Mouse (Mus musculus): Measurements from ENCODE around the gene Rab11fip3. TPM values are rescaled to one million over a fixed set of nuclear protein-coding genes. Genes with fewer than 3 reads are reported as not detected.
"Not testable (repeated sequence)": the region's sequence is repeated elsewhere in the genome, so short reads cannot be mapped to it uniquely, and the experiment has no call there.

Gene Rab11fip3
- polyA plus RNA-seq, 1 experiment from 2014 or later = 29.5 TPM

DNA sequence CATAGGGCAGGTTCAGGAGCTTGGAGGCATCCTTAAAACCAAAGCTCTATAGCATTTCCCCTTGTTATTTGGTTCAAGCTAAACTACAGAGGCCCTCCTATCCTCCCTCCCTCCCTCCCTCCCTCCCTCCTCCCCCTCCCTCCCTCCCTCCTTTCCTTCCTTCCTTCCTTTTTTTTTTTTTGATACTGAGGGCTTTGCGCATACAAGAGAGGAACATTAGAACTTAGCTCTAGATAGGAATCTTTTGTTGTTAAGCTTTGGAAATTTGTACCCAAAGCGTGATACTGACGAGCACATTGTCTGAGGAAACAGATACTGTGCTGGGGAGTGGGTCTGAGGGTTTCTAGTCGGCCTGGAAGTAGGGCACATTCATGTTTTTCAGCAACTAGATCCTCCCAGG lies 36.3 kb upstream of the Rab11fip3 start:
- 75% methylated on average over 4 of the region's 4 CpGs for WGBS
- Histone ChIP-seq H3K9me3 (no peaks in the 10 kb centered on the region), H3K4me1 (replicated peaks) (no peaks in the 10 kb centered on the region), H3K27ac (no peak overlapping the region), H3K36me3 (no peaks in the 10 kb centered on the region), H3K27me3 (peaks cover 6% of the 10 kb centered on the region), H3K4me3 (no peak overlapping the region), H3K9ac (no peak overlapping the region), H3K4me2 (no peak overlapping the region)
- ATAC-seq (ENCODE audit: low FRiP score) = no peak

DNA sequence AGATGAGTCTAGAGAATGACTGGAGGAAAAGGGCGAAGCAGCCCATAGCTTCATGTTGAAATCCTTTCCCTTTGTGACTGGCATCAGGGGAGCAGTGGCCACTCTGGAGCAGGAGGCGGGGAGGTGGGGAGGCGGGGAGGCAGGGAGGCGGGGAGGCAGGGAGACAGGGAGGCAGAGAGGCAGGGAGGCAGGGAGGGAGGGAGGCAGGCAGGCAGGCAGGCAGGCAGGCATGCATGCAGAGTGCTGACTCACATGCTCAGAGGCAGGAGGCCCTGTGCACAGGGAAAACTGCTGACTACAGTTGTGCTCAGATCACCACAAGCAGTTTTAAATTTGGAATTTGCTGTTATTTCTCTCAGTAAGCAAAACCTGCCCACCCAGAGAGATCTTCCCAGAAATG lies 32.1 kb upstream of the Rab11fip3 start:
- H3K4me2 ChIP-seq = no peak overlapping the region
- no peak for ATAC-seq (ENCODE audit: low FRiP score)
- H3K4me3 ChIP-seq = no peak overlapping the region
- H3K36me3 ChIP-seq = no peaks in the 10 kb centered on the region
- 35% methylated on average over 4 of the region's 4 CpGs for WGBS
- no peaks in the 10 kb centered on the region for H3K9me3 ChIP-seq
- H3K27ac ChIP-seq = no peak overlapping the region
- no peak overlapping the region for H3K9ac ChIP-seq
- H3K27me3 ChIP-seq = no peaks in the 10 kb centered on the region
- H3K4me1 ChIP-seq (replicated peaks) = no peaks in the 10 kb centered on the region

DNA sequence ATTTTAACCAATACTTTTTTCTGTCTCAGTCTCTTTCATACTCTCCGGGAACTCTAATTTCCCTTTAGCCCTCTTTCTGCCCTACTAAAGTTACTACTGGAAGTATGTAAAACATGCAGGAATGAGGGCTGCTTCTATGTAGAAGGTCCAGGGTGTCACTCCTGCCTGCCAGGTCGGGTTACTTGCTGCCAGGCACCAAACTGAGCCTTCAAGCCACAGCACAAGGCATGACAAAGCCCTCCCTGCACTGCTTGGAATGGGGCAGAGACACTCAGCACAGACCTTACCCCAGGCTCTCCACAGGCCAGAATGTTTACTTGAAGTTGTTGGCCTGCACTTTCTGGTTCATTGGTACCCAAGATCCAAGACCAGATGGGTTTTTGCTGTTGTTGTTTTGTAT lies 30.8 kb upstream of the Rab11fip3 start:
- no peaks in the 10 kb centered on the region for H3K27me3 ChIP-seq
- no peaks in the 10 kb centered on the region for H3K9me3 ChIP-seq
- H3K4me3 ChIP-seq = no peak overlapping the region
- 43% methylated on average over 2 of the region's 2 CpGs for WGBS
- ATAC-seq (ENCODE audit: low FRiP score) = no peak
- no peak overlapping the region for H3K9ac ChIP-seq
- no peak overlapping the region for H3K27ac ChIP-seq
- H3K4me2 ChIP-seq = no peak overlapping the region
- no peaks in the 10 kb centered on the region for H3K36me3 ChIP-seq
- H3K4me1 ChIP-seq (replicated peaks) = peaks cover 3% of the 10 kb centered on the region; the same call in 1 of the 2 replicates

DNA sequence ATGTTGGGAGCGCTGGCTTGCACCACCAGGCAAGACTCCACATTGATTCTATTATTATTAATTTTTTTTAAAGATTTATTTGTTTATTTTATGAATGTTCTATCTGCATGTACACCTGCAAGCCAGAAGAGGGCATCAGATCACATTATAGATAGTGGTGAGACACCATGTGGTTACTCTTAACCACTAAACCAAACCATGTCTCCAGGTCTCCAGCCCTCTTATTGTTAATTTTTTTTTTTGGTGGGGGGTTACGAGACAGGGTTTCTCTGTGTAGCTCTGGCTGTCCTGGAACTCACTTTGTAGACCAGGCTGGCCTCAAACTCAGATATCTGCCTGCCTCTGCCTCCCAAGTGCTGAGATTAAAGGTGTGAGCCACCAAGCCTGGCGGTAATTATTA lies 30.0 kb upstream of the Rab11fip3 start:
- not testable (repeated sequence) for H3K4me2 ChIP-seq; H3K36me3 ChIP-seq; H3K27ac ChIP-seq; H3K4me3 ChIP-seq; H3K27me3 ChIP-seq; H3K9me3 ChIP-seq; H3K9ac ChIP-seq; ATAC-seq (ENCODE audit: low FRiP score)
- WGBS = 63% methylated on average over 3 of the region's 3 CpGs
- H3K4me1 ChIP-seq (replicated peaks) = peaks cover 12% of the 10 kb centered on the region

DNA sequence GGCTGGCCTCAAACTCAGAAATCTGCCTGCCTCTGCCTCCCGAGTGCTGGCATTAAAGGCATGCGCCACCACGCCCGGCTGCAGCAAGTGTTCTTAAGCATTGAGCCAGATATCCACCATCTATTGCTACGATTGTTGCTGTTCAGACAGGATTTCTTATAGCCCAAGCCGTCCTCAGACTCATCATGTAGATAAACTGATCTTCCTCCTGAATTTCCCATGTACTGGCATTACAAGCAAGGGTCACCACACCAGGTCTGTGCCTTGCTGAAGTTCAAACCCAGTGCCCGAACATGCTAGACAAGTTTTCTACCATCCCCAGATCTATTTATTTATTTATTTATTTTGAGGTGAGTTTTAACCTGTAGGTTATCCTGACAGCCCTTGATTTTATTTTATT lies 29.1 kb upstream of the Rab11fip3 start:
- Histone ChIP-seq H3K4me2 (no peak overlapping the region), H3K9me3 (no peaks in the 10 kb centered on the region), H3K36me3 (no peaks in the 10 kb centered on the region), H3K4me3 (no peak overlapping the region), H3K4me1 (replicated peaks) (peaks cover 14% of the 10 kb centered on the region), H3K27me3 (no peaks in the 10 kb centered on the region), H3K27ac (no peak overlapping the region), H3K9ac (no peak overlapping the region)
- no peak for ATAC-seq (ENCODE audit: low FRiP score)
- 93% methylated on average over 7 of the region's 7 CpGs for WGBS

DNA sequence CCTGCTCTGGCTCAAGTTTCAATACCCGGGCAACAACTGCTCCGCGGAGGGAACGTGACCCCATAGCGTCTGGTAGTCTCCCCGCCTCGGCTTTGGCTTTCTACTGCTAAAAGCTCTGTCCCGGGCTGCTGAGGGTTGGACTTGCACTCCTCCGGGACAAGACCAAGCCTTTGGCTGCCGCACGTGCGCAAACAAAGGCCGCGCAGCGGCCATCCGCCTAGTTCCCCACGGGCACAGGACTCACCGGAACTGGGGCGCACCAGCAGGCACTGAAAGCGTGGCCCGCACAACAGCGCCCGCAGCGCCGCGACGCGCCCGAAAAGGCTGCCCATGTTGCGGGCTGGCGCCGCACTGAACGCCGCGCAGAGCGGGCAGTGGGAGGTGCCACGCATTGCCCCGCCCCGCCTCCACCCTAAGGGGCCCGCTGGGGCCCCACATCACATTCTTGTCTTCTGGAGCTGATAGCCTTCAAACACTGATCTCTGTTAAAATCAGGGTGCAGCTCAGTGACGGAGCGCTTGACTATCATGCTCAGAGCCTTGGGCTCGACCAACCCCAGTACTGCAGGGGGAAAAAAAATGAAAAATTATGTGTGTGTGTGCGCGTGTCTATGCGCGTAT lies 25.9 kb upstream of the Rab11fip3 start, which contains the start of gene Nme4:
TSS of gene Nme4 (minus strand) at position 482 of the 620 bp plus-strand sequence.
- no peaks in the 10 kb centered on the region for H3K9me3 ChIP-seq
- peak within 1 kb of the TSS; percentile 80 for H3K4me2 ChIP-seq
- H3K4me1 ChIP-seq (replicated peaks) = peaks cover 14% of the 10 kb centered on the region
- 3% methylated on average over 47 of the region's 47 CpGs for WGBS
- H3K4me3 ChIP-seq = peak within 1 kb of the TSS; percentile 57
- no peaks in the 10 kb centered on the region for H3K27me3 ChIP-seq
- peaks cover 10% of the 10 kb centered on the region for H3K36me3 ChIP-seq
- H3K27ac ChIP-seq = peak within 1 kb of the TSS; percentile 74
- peak within 1 kb of the TSS; percentile 82 for H3K9ac ChIP-seq
- ATAC-seq (ENCODE audit: low FRiP score) = peak; percentile 79

DNA sequence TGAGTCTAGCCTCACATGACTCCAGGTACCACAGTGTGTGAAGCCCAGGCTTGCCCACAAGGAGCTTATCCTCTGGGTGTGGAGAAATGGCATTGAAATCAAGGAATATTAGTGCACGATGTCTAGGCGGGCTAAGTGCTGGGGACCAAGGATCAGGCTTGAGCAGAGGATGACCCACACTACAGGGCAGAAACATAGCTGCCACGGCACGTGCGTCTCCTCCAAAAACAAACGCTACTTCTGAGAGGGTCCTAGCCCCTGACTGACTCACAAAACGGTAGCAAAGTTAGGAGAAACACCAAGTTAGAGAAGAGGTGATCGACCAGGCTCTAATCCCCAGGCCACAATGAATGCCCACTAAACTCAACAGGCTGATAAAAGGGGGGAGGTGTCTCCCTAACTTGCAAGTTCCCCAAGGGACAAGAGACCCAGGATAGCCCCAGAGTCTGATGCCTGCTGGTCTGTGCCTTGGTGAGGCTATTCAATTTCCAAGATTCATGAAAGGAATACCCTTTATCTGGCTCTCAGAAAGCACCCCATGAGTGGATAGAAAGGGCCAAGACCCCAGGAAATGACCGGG lies 25.3 kb upstream of the Rab11fip3 start:
- WGBS = 34% methylated on average over 9 of the region's 9 CpGs
- Histone ChIP-seq H3K9me3 (no peaks in the 10 kb centered on the region), H3K36me3 (peaks cover 10% of the 10 kb centered on the region), H3K4me2 (peak overlapping the region; percentile 80), H3K27me3 (no peaks in the 10 kb centered on the region), H3K9ac (peak overlapping the region; percentile 82), H3K27ac (peak overlapping the region; percentile 74), H3K4me1 (replicated peaks) (peaks cover 17% of the 10 kb centered on the region), H3K4me3 (peak overlapping the region; percentile 57)
- ATAC-seq (ENCODE audit: low FRiP score) = no peak

DNA sequence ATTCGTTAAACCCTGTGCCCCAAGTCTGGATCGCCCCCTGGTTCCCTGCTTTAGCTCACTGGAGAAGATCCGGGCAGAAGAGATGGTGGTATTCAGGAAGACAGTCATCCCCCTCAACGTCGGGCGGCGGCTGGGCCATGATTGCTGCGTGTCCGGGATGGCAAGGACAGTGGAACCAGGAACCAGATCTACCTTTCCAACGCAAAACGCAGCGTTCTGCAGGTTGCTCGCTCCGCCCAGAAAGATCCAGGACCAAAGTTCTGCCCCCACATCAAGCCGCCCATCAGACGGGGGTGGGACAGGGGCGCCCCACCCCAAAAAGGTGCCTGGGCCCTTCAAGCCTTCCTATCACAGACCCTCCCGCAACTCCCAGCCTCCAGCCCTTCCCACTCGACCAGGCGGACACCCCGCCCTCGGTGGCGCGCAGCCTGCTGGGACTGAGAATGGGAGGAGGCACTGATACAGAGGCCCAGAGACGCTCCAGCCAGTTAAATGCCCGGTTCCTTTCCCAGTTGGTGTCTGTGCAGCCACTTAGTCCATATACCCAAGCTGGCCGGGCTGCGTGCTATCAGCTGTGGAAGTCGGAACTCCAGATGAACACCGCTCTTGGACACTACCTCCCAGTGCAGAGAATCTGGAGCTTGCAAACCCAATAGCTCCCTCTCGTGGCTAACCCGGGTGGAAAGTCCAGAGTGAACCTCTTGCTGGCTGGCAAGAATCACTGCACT lies 20.7 kb upstream of the Rab11fip3 start, which contains the start of gene Decr2:
TSS of gene Decr2 (minus strand) at position 433 of the 728 bp plus-strand sequence.
- peak within 1 kb of the TSS; percentile 76 for H3K4me2 ChIP-seq
- H3K27ac ChIP-seq = peak within 1 kb of the TSS; percentile 84
- peaks cover 10% of the 10 kb centered on the region for H3K36me3 ChIP-seq
- 2% methylated on average over 32 of the region's 32 CpGs for WGBS
- H3K4me3 ChIP-seq = peak within 1 kb of the TSS; percentile 60
- H3K9me3 ChIP-seq = no peaks in the 10 kb centered on the region
- H3K4me1 ChIP-seq (replicated peaks) = peaks cover 20% of the 10 kb centered on the region
- no peaks in the 10 kb centered on the region for H3K27me3 ChIP-seq
- peak; percentile 87 for ATAC-seq (ENCODE audit: low FRiP score)
- H3K9ac ChIP-seq = peak within 1 kb of the TSS; percentile 75

DNA sequence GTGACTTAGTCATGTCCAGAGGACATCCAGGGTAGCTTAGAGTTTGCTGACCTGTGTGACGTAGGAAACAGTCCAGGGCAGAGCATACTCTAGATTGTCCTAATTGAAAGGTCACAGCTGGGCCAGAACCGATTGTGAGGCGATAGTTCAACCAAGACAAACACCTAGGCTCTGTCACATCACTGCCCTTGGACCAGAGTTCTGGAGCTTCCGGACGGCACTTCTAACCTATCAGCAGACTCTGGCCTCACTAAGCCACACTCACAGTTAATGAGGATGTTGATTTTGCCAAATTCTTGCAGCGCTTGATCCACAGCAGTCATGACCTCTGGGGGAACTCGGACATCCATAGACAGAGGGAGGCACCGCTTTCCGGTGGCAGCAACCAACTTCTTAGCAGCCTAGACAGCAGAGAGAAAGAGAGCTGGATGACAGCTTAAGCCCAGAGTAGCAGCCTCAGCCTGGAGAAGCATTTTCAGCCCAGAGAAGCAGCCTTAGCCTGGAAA lies 17.8 kb upstream of the Rab11fip3 start:
- 93% methylated on average over 9 of the region's 9 CpGs for whole genome bisulfite sequencing

DNA sequence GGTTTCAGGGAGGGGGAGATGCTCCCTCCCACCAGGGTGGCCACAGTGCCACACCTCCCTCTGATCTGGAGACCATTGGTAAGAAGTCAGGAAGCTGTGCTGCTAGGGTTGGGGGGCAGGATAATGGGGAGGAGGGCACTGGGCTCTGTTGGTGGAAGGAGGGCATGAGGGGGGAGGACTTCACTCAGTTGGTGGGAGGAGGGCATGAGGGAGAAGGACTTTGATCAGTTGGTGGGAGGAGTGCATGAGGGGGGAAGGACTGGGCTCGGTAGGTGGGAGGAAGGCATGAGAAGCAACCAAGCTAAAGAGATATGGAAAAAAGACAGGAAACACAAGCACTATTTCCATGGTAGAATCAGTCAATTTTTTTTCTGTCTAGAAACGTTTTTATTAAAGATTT lies 11.5 kb upstream of the Rab11fip3 start:
- no peak for ATAC-seq (ENCODE audit: low FRiP score)
- peaks cover 6% of the 10 kb centered on the region; the same call in 1 of the 2 replicates for H3K27me3 ChIP-seq
- no peaks in the 10 kb centered on the region for H3K4me1 ChIP-seq (replicated peaks)
- H3K9me3 ChIP-seq = no peaks in the 10 kb centered on the region
- H3K4me2 ChIP-seq = no peak overlapping the region
- no peak overlapping the region for H3K9ac ChIP-seq
- 63% methylated on average over 2 of the region's 2 CpGs for WGBS
- H3K27ac ChIP-seq = no peak overlapping the region
- H3K4me3 ChIP-seq = no peak overlapping the region
- peaks cover 18% of the 10 kb centered on the region for H3K36me3 ChIP-seq

More for the DNA sequence above, 17.8 kb upstream of the Rab11fip3 start:
- ATAC-seq (ENCODE audit: low FRiP score) = no peak
- Histone ChIP-seq H3K9ac (no peak overlapping the region), H3K27me3 (no peaks in the 10 kb centered on the region), H3K4me2 (no peak overlapping the region), H3K4me1 (replicated peaks) (peaks cover 10% of the 10 kb centered on the region), H3K9me3 (no peaks in the 10 kb centered on the region), H3K36me3 (peaks cover 19% of the 10 kb centered on the region), H3K4me3 (no peak overlapping the region), H3K27ac (no peak overlapping the region)

DNA sequence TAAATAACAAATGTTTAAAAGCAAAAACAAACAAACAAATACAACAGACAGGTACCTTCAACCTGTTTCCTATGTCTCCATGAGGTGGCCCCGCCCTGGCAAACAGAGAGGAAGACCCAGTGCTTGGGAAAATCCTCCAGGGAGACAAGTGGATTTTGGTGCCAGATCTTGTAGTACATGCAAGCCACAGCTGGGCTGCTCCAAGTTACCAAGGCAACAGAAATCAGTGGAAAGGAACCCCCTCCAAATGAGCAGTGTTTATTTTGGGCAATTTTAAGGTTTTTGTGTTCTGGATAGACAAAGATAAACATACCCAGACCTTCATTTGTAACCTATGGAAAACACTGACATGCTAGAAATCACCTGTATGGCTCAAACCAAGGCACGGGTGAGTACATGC lies 9.5 kb upstream of the Rab11fip3 start:
- Histone ChIP-seq H3K9ac (no peak overlapping the region), H3K9me3 (no peaks in the 10 kb centered on the region), H3K27ac (no peak overlapping the region), H3K4me3 (no peak overlapping the region), H3K36me3 (peaks cover 16% of the 10 kb centered on the region), H3K4me2 (no peak overlapping the region), H3K4me1 (replicated peaks) (no peaks in the 10 kb centered on the region), H3K27me3 (peaks cover 9% of the 10 kb centered on the region; the same call in 1 of the 2 replicates)
- ATAC-seq (ENCODE audit: low FRiP score) = no peak
- 67% methylated on average over 2 of the region's 2 CpGs for WGBS

DNA sequence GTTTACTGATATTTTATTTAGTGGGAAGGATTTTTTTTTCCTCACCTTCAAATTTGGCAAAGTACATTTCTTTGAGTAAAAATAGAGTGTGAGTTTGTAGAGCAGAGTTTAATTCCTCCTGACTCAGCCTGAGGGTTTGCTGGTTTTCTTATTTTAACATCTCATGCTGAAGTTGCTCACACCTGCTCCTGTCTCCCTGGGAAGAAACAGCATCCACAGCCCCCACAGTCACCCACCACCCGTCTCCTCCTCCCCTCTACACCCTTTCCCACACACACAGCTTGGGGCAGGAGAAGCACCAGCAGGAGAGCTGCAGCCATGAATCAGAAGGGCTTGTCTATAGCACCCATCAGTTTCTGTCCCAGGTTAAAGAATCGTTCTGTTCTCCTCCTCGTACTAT lies 5.9 kb upstream of the Rab11fip3 start:
- 63% methylated on average over 3 of the region's 3 CpGs for WGBS
- H3K27me3 ChIP-seq = peaks cover 30% of the 10 kb centered on the region
- no peaks in the 10 kb centered on the region for H3K36me3 ChIP-seq
- ATAC-seq (ENCODE audit: low FRiP score) = no peak
- H3K4me1 ChIP-seq (replicated peaks) = peaks cover under 1% of the 10 kb centered on the region; the same call in 1 of the 2 replicates
- no peak overlapping the region for H3K4me3 ChIP-seq
- no peaks in the 10 kb centered on the region for H3K9me3 ChIP-seq
- no peak overlapping the region for H3K27ac ChIP-seq
- no peak overlapping the region for H3K4me2 ChIP-seq
- H3K9ac ChIP-seq = no peak overlapping the region

Measured in hindbrain, embryonic 13.5 days (tissue).